Mouse (Mus musculus) MEL (cell line): ENCODE measurements around the gene Sh2b1. TPM values are rescaled to one million over a fixed set of nuclear protein-coding genes. Genes with fewer than 3 reads are reported as not detected.

ENCODE experiments used
- DNase-seq: peaks from one replicate; pipeline ENCODE4 v3.0.0; 2011; ENCODE audit warnings: low read depth, low spot score
- H3K27ac ChIP-seq: 2 replicates; pipeline ENCODE4 v1.5.1; 2012; ENCODE audit warnings: low read depth, mild to moderate bottlenecking, control low read depth, low read length, moderate library complexity; ENCODE audit not compliant: control insufficient read depth
- H3K27me3 ChIP-seq, 2 experiments: fragments of 150-350 bp in 1 of 2; sonication (generic) in 1 of 2; 2 replicates each; pipeline ENCODE4 v1.6.1; 2012; ENCODE audit warnings: low read length in 2 of 2, mild to moderate bottlenecking in 2 of 2, improper control_type of control experiment in 1 of 2, moderate library complexity in 1 of 2; ENCODE audit not compliant: insufficient read depth in 2 of 2, control insufficient read depth in 1 of 2
- H3K36me3 ChIP-seq, 2 experiments: 2 replicates each; pipeline ENCODE4 v1.6.1; 2012 to 2014; ENCODE audit warnings: low read length in 2 of 2, improper control_type of control experiment in 1 of 2, inconsistent platforms in 1 of 2, mild to moderate bottlenecking in 1 of 2; ENCODE audit not compliant: insufficient read depth in 2 of 2, control insufficient read depth in 1 of 2
- H3K4me1 ChIP-seq, 2 experiments: fragments of 150-350 bp in 1 of 2; sonication (generic) in 1 of 2; 2 replicates each; pipeline ENCODE4 v1.6.1; 2012; ENCODE audit warnings: low read length in 2 of 2, improper control_type of control experiment in 1 of 2, mild to moderate bottlenecking in 1 of 2; ENCODE audit not compliant: insufficient read depth in 2 of 2, control insufficient read depth in 1 of 2
- H3K4me3 ChIP-seq, 2 experiments: fragments of 150-350 bp in 1 of 2; sonication (generic) in 1 of 2; 2 replicates each; pipeline ENCODE4 v1.5.1; 2012; ENCODE audit warnings: low read depth in 2 of 2, low read length in 2 of 2, mild to moderate bottlenecking in 2 of 2, moderate library complexity in 2 of 2, control low read depth in 1 of 2, improper control_type of control experiment in 1 of 2; ENCODE audit not compliant: control insufficient read depth in 1 of 2, insufficient read depth in 1 of 2
- H3K79me2 ChIP-seq: 2 replicates; pipeline ENCODE4 v1.6.1; 2012; ENCODE audit warnings: mild to moderate bottlenecking, low read length, moderate library complexity; ENCODE audit not compliant: control insufficient read depth, poor library complexity, insufficient read depth
- H3K9ac ChIP-seq: 2 replicates; pipeline ENCODE4 v1.6.1; 2012; ENCODE audit warnings: low read depth, mild to moderate bottlenecking, control low read depth, low read length, moderate library complexity; ENCODE audit not compliant: control insufficient read depth, poor library complexity, severe bottlenecking
- H3K9me3 ChIP-seq: fragments of 150-350 bp; sonication (generic); replicated peaks from 2 replicates; pipeline ENCODE4 v1.6.1; 2012; ENCODE audit warnings: mild to moderate bottlenecking, low read length, improper control_type of control experiment, moderate library complexity; ENCODE audit not compliant: insufficient read depth
- CHD2 ChIP-seq: IDR thresholded peaks from 2 replicates; pipeline ENCODE4 v1.6.1; 2011; ENCODE audit warnings: low read length, improper control_type of control experiment
- CTCF ChIP-seq, 3 experiments: IDR thresholded peaks in 2 of 3; conservative IDR thresholded peaks in 1 of 3; 2 replicates each; pipeline ENCODE4 v1.5.1; 2011 to 2012; ENCODE audit warnings: low read length in 3 of 3, low read depth in 2 of 3, mild to moderate bottlenecking in 2 of 3, improper control_type of control experiment in 1 of 3, inconsistent platforms in 1 of 3, mixed read lengths in 1 of 3, moderate library complexity in 1 of 3; ENCODE audit not compliant: control insufficient read depth in 1 of 3, insufficient read depth in 1 of 3, poor library complexity in 1 of 3, severe bottlenecking in 1 of 3
- E2F4 ChIP-seq: IDR thresholded peaks from 2 replicates; pipeline ENCODE4 v1.6.1; 2011; ENCODE audit warnings: low read depth, low read length, improper control_type of control experiment, borderline replicate concordance
- ELF1 ChIP-seq: IDR thresholded peaks from 2 replicates; pipeline ENCODE4 v1.6.1; 2014; ENCODE audit warnings: low read depth, mild to moderate bottlenecking, inconsistent platforms, low read length, improper control_type of control experiment, moderate library complexity
- EP300 ChIP-seq, 2 experiments: IDR thresholded peaks; 2 replicates each; pipeline ENCODE4 v1.6.1; 2011; ENCODE audit warnings: improper control_type of control experiment in 2 of 2, low read length in 2 of 2, low read depth in 1 of 2, mild to moderate bottlenecking in 1 of 2
- GABPA ChIP-seq: IDR thresholded peaks from 2 replicates; pipeline ENCODE4 v1.6.1; 2012; ENCODE audit warnings: low read depth, mild to moderate bottlenecking, inconsistent platforms, low read length, improper control_type of control experiment, moderate library complexity
- GATA1 ChIP-seq: IDR thresholded peaks from 2 replicates; pipeline ENCODE4 v1.6.1; 2011; ENCODE audit warnings: low read depth, low read length, improper control_type of control experiment
- HCFC1 ChIP-seq: IDR thresholded peaks from 2 replicates; pipeline ENCODE4 v1.6.1; 2012; ENCODE audit warnings: low read depth, mild to moderate bottlenecking, inconsistent platforms, low read length, improper control_type of control experiment, moderate library complexity
- JUND ChIP-seq: IDR thresholded peaks from 2 replicates; pipeline ENCODE4 v1.6.1; 2011; ENCODE audit warnings: low read depth, mild to moderate bottlenecking, improper control_type of control experiment, low read length
- MAZ ChIP-seq: IDR thresholded peaks from 2 replicates; pipeline ENCODE4 v1.6.1; 2012; ENCODE audit warnings: low read depth, mild to moderate bottlenecking, inconsistent platforms, low read length, improper control_type of control experiment
- MEF2A ChIP-seq: IDR thresholded peaks from 2 replicates; pipeline ENCODE4 v1.6.1; 2014; ENCODE audit warnings: low read depth, mild to moderate bottlenecking, inconsistent platforms, low read length, improper control_type of control experiment; ENCODE audit not compliant: poor library complexity, insufficient replicate concordance, severe bottlenecking; ENCODE audit errors: extremely low read depth
- MXI1 ChIP-seq: IDR thresholded peaks from 2 replicates; pipeline ENCODE4 v1.6.1; 2011; ENCODE audit warnings: mild to moderate bottlenecking, low read depth, low read length, improper control_type of control experiment
- MYB ChIP-seq: IDR thresholded peaks from 2 replicates; pipeline ENCODE4 v1.6.1; 2011; ENCODE audit warnings: mild to moderate bottlenecking, low read depth, low read length, improper control_type of control experiment
- MYC ChIP-seq: IDR thresholded peaks from 2 replicates; pipeline ENCODE4 v1.6.1; 2011; ENCODE audit warnings: low read depth, mild to moderate bottlenecking, low read length, improper control_type of control experiment, moderate library complexity
- NELFE ChIP-seq: IDR thresholded peaks from 2 replicates; pipeline ENCODE4 v1.6.1; 2011; ENCODE audit warnings: low read depth, low read length, improper control_type of control experiment
- POLR2A ChIP-seq, 2 experiments: IDR thresholded peaks; 2 replicates each; pipeline ENCODE4 v1.6.1; 2011 to 2012; ENCODE audit warnings: low read length in 2 of 2, mild to moderate bottlenecking in 2 of 2, control low read depth in 1 of 2, improper control_type of control experiment in 1 of 2, low read depth in 1 of 2, moderate library complexity in 1 of 2; ENCODE audit not compliant: control insufficient read depth in 1 of 2, insufficient read depth in 1 of 2, poor library complexity in 1 of 2
- POLR2AphosphoS2 ChIP-seq: IDR thresholded peaks from 2 replicates; pipeline ENCODE4 v1.6.1; 2011; ENCODE audit warnings: low read length, improper control_type of control experiment
- RAD21 ChIP-seq: IDR thresholded peaks from 2 replicates; pipeline ENCODE4 v1.6.1; 2011; ENCODE audit warnings: mild to moderate bottlenecking, low read depth, low read length, improper control_type of control experiment
- RCOR1 ChIP-seq: IDR thresholded peaks from 2 replicates; pipeline ENCODE4 v1.6.1; 2012; ENCODE audit warnings: low read depth, mild to moderate bottlenecking, inconsistent platforms, low read length, improper control_type of control experiment
- SIN3A ChIP-seq: IDR thresholded peaks from 2 replicates; pipeline ENCODE4 v1.6.1; 2012; ENCODE audit warnings: low read length, improper control_type of control experiment, inconsistent platforms
- SMC3 ChIP-seq: IDR thresholded peaks from 2 replicates; pipeline ENCODE4 v1.6.1; 2011; ENCODE audit warnings: low read depth, low read length, improper control_type of control experiment
- TAL1 ChIP-seq: IDR thresholded peaks from 2 replicates; pipeline ENCODE4 v1.6.1; 2012; ENCODE audit warnings: mild to moderate bottlenecking, inconsistent platforms, low read length, moderate library complexity, mixed read lengths
- TCF12 ChIP-seq: IDR thresholded peaks from 2 replicates; pipeline ENCODE4 v1.6.1; 2014; ENCODE audit warnings: low read depth, mild to moderate bottlenecking, inconsistent platforms, low read length, improper control_type of control experiment, moderate library complexity
- USF1 ChIP-seq: IDR thresholded peaks from 2 replicates; pipeline ENCODE4 v1.6.1; 2014; ENCODE audit warnings: low read depth, mild to moderate bottlenecking, inconsistent platforms, low read length, improper control_type of control experiment, moderate library complexity
- USF2 ChIP-seq, 2 experiments: IDR thresholded peaks; 2 replicates each; pipeline ENCODE4 v1.6.1; 2011 to 2012; ENCODE audit warnings: improper control_type of control experiment in 2 of 2, low read length in 2 of 2, borderline replicate concordance in 1 of 2, inconsistent platforms in 1 of 2, low read depth in 1 of 2, mild to moderate bottlenecking in 1 of 2; ENCODE audit not compliant: insufficient read depth in 1 of 2
- ZC3H11A ChIP-seq: IDR thresholded peaks from 2 replicates; pipeline ENCODE4 v1.6.1; 2012; ENCODE audit warnings: low read depth, mild to moderate bottlenecking, inconsistent platforms, low read length, improper control_type of control experiment
- ZKSCAN1 ChIP-seq: IDR thresholded peaks from 2 replicates; pipeline ENCODE4 v1.6.1; 2012; ENCODE audit warnings: low read depth, mild to moderate bottlenecking, inconsistent platforms, low read length, improper control_type of control experiment, moderate library complexity
- ZMIZ1 ChIP-seq: IDR thresholded peaks from 2 replicates; pipeline ENCODE4 v1.6.1; 2012; ENCODE audit warnings: low read depth, mild to moderate bottlenecking, inconsistent platforms, low read length, improper control_type of control experiment, moderate library complexity
- ZNF384 ChIP-seq: IDR thresholded peaks from 2 replicates; pipeline ENCODE4 v1.6.1; 2012; ENCODE audit warnings: low read depth, mild to moderate bottlenecking, inconsistent platforms, low read length, improper control_type of control experiment
- polyA plus RNA-seq, 2 experiments: library from polyadenylated mRNA; stranded (reverse) in 1 of 2; unstranded in 1 of 2; fragments of >175 nt in 1 of 2; fragments of >200 nt in 1 of 2; gene quantifications; 2 replicates each; pipeline versions ENCODE4 v1.2.1 to v1.2.4; 2012; ENCODE audit warnings: low replicate concordance in 2 of 2, low read depth in 1 of 2; ENCODE audit not compliant: insufficient read length in 2 of 2, insufficient read depth in 1 of 2, missing spikeins in 1 of 2
- total RNA-seq: library from RNA; depleted of rRNA; stranded (reverse); fragments of 300-350 nt; gene quantifications from 2 replicates; pipeline ENCODE4 v1.2.3, GENCODE M21; 2012

Gene Sh2b1
- total and polyA plus RNA-seq, 3 experiments: 13.1 to 48.9 TPM; not detected in 1

GRCm38 (mm10) chr7:126434726-126435125, 40.5 kb downstream of the Sh2b1 start:
- no peaks in the 10 kb centered on the region for H3K36me3 ChIP-seq
- TF ChIP-seq ELF1 (no peak), MAZ (no peak), HCFC1 (no peak), CHD2 (no peak), MEF2A (no peak), MYB (no peak), RCOR1 (no peak), USF2 (IDR thresholded peaks at IDR 0.05; ENCODE audit: borderline replicate concordance in 1 of 2, insufficient read depth in 1 of 2, low read depth in 1 of 2, low read length in 2 of 2) (no peak), MYC (no peak), EP300 (IDR thresholded peaks at IDR 0.05; ENCODE audit: low read depth in 1 of 2, low read length in 2 of 2) (no peak), RAD21 (no peak), TCF12 (no peak), CTCF (IDR thresholded peaks at IDR 0.05 in 2 of 3, conservative IDR thresholded peaks at IDR 0.05 in 1 of 3; ENCODE audit: control insufficient read depth in 1 of 3, insufficient read depth in 1 of 3, low read depth in 2 of 3, low read length in 3 of 3, poor library complexity in 1 of 3, severe bottlenecking in 1 of 3) (no peak), GATA1 (no peak), ZMIZ1 (no peak), ZKSCAN1 (no peak), MXI1 (no peak), SIN3A (no peak)
- no peaks in the 10 kb centered on the region for H3K27me3 ChIP-seq
- no peaks in the 10 kb centered on the region for H3K4me1 ChIP-seq
- H3K27ac ChIP-seq: no peak overlapping the region
- H3K9me3 ChIP-seq: no peaks in the 10 kb centered on the region
- H3K79me2 ChIP-seq: no peaks in the 10 kb centered on the region
- no peak overlapping the region for H3K9ac ChIP-seq
- DNase-seq: no peak
- H3K4me3 ChIP-seq: no peak overlapping the region

- Histone ChIP-seq H3K9ac (no peak overlapping the region), H3K27me3 (no peaks in the 10 kb centered on the region), H3K4me1 (peaks cover 0 to 6% of the 10 kb centered on the region in 2 experiments; a peak in 2 of 4 replicates), H3K9me3 (no peaks in the 10 kb centered on the region), H3K36me3 (peaks cover 0 to 4% of the 10 kb centered on the region in 2 experiments; a peak in 2 of 4 replicates), H3K27ac (no peak overlapping the region), H3K79me2 (no peaks in the 10 kb centered on the region), H3K4me3 (no peak overlapping the region)
- TF ChIP-seq JUND (no peak), NELFE (no peak), POLR2AphosphoS2 (no peak), ZC3H11A (no peak), TAL1 (no peak), POLR2A (IDR thresholded peaks at IDR 0.05; ENCODE audit: control insufficient read depth in 1 of 2, insufficient read depth in 1 of 2, low read depth in 1 of 2, low read length in 2 of 2, poor library complexity in 1 of 2) (no peak), ZNF384 (no peak), USF1 (no peak), SMC3 (no peak), GABPA (no peak), ZKSCAN1 (no peak), E2F4 (no peak), SIN3A (no peak), MYC (no peak), MEF2A (no peak)
- DNase-seq: no peak
Measured at GRCm38 (mm10) chr7:126430167-126430566, 45.1 kb downstream of the Sh2b1 start.
